Mouse (Mus musculus) liver, embryonic 12.5 days (tissue): ENCODE measurements around the gene Rps6kb2. TPM values are rescaled to one million over a fixed set of nuclear protein-coding genes. Genes with fewer than 3 reads are reported as not detected.

Experiments used
- ATAC-seq: fragments of 200-750 bp; cut with Nextera tagmentation; 2 replicates; pipeline ENCODE4 v1.8.0; 2017; ENCODE audit warnings: moderate number of reproducible peaks, mild to moderate bottlenecking, moderate library complexity
- H3K27ac ChIP-seq: fragments of 300-500 bp; sonication (generic); 2 replicates; pipeline ENCODE4 v1.5.1; 2016; ENCODE audit warnings: mild to moderate bottlenecking
- H3K27me3 ChIP-seq: fragments of 300-500 bp; sonication (generic); replicated peaks from 2 replicates; pipeline ENCODE4 v1.6.1; 2016; ENCODE audit warnings: mild to moderate bottlenecking, moderate library complexity
- H3K36me3 ChIP-seq: fragments of 300-500 bp; sonication (generic); 2 replicates; pipeline ENCODE4 v1.6.1; 2016; ENCODE audit warnings: mild to moderate bottlenecking, moderate library complexity
- H3K4me1 ChIP-seq: fragments of 300-500 bp; sonication (generic); 2 replicates; pipeline ENCODE4 v1.6.1; 2016
- H3K4me2 ChIP-seq: fragments of 300-500 bp; sonication (generic); 2 replicates; pipeline ENCODE4 v1.6.1; 2016; ENCODE audit warnings: mild to moderate bottlenecking, moderate library complexity
- H3K4me3 ChIP-seq: fragments of 300-500 bp; sonication (generic); 2 replicates; pipeline ENCODE4 v1.5.1; 2016; ENCODE audit warnings: mild to moderate bottlenecking, moderate library complexity
- H3K9ac ChIP-seq: fragments of 300-500 bp; sonication (generic); 2 replicates; pipeline ENCODE4 v1.6.1; 2016; ENCODE audit warnings: mild to moderate bottlenecking, moderate library complexity
- H3K9me3 ChIP-seq: fragments of 300-500 bp; sonication (generic); replicated peaks from 2 replicates; pipeline ENCODE4 v1.6.1; 2016; ENCODE audit warnings: mild to moderate bottlenecking, moderate library complexity
- WGBS: fragments of 180-500 bp; shearing (Covaris S2); methylation state at CpG from one replicate; pipeline ENCODE4 v1.1.7; 2016; ENCODE audit not compliant: insufficient replicate concordance; 5-methylcytosine and 5-hydroxymethylcytosine counted together
- polyA plus RNA-seq: library from polyadenylated mRNA; unstranded; fragments of >200 nt; fragmentation: Nextera tagmentation; extraction: Ambion mirVana; gene quantifications from 2 replicates; pipeline ENCODE4 v1.2.1, GENCODE M21; 2016

Rps6kb2 gene
- polyA plus RNA-seq, 1 experiment from 2014 or later: 39.1 TPM

- ATAC-seq: no peak
- peaks cover 16% of the 10 kb centered on the region for H3K4me1 ChIP-seq
- H3K4me2 ChIP-seq: no peak overlapping the region
- H3K4me3 ChIP-seq: no peak overlapping the region
- H3K27me3 ChIP-seq: peaks cover 53% of the 10 kb centered on the region
- no peaks in the 10 kb centered on the region for H3K36me3 ChIP-seq
- WGBS: 81% methylated on average over 16 of the region's 16 CpGs
- no peak overlapping the region for H3K27ac ChIP-seq
- H3K9me3 ChIP-seq: no peaks in the 10 kb centered on the region
- H3K9ac ChIP-seq: no peak overlapping the region
Measured at GRCm38 (mm10) chr19:4104675-4105194, 58.4 kb downstream of the Rps6kb2 start.

Other genes with a start within 250 kb of the Rps6kb2 start
- 1.8 and 1.9 TPM in 2 replicates for gene Aldh3b1, start 233.5 kb downstream of the Rps6kb2 start, polyA plus RNA-seq
- 14.3 and 15.3 TPM in 2 replicates for gene Unc93b1, start 228.2 kb downstream of the Rps6kb2 start, polyA plus RNA-seq
- gene Aldh3b3, start 204.7 kb downstream of the Rps6kb2 start, polyA plus RNA-seq: 0.04 TPM in 1 of 2 replicates, not detected in the other
- 0.14 and 0.22 TPM in 2 replicates for gene Aldh3b2, start 191.0 kb downstream of the Rps6kb2 start, polyA plus RNA-seq
- gene Acy3, start 176.8 kb downstream of the Rps6kb2 start, polyA plus RNA-seq: 9.1 and 10.0 TPM in 2 replicates
- 1.2 and 1.3 TPM in 2 replicates for gene Tbx10, start 170.6 kb downstream of the Rps6kb2 start, polyA plus RNA-seq
- gene Nudt8, start 162.8 kb downstream of the Rps6kb2 start, polyA plus RNA-seq: 18.6 and 21.0 TPM in 2 replicates
- gene Gm49405, start 162.7 kb downstream of the Rps6kb2 start, polyA plus RNA-seq: 0.85 and 1.1 TPM in 2 replicates
- 1.3 and 1.5 TPM in 2 replicates for gene Doc2g, start 160.0 kb downstream of the Rps6kb2 start, polyA plus RNA-seq
- 186 and 187 TPM in 2 replicates for gene Ndufv1, start 150.5 kb downstream of the Rps6kb2 start, polyA plus RNA-seq
- 583 and 622 TPM in 2 replicates for gene Gstp1, start 125.4 kb downstream of the Rps6kb2 start, polyA plus RNA-seq
- 6.2 and 7.3 TPM in 2 replicates for gene Gstp2, start 117.3 kb downstream of the Rps6kb2 start, polyA plus RNA-seq
- gene Gstp3, start 103.8 kb downstream of the Rps6kb2 start, polyA plus RNA-seq: 15.0 and 18.5 TPM in 2 replicates
- 0.37 and 0.53 TPM in 2 replicates for gene Cabp2, start 81.8 kb downstream of the Rps6kb2 start, polyA plus RNA-seq
- 93.2 and 101 TPM in 2 replicates for gene Cdk2ap2, start 66.2 kb downstream of the Rps6kb2 start, polyA plus RNA-seq
- 4.8 and 5.0 TPM in 2 replicates for gene Pitpnm1, start 63.4 kb downstream of the Rps6kb2 start, polyA plus RNA-seq
- gene Aip, start 37.5 kb downstream of the Rps6kb2 start, polyA plus RNA-seq: 42.0 and 43.6 TPM in 2 replicates
- gene Gpr152, start 23.6 kb downstream of the Rps6kb2 start, polyA plus RNA-seq: not detected in 2 replicates
- gene Cabp4, start 19.3 kb downstream of the Rps6kb2 start, polyA plus RNA-seq: 0.06 and 0.07 TPM in 2 replicates
- gene Coro1b, start 14.7 kb downstream of the Rps6kb2 start, polyA plus RNA-seq: 86.5 and 86.9 TPM in 2 replicates
- gene Ptprcap, start 9.8 kb downstream of the Rps6kb2 start, polyA plus RNA-seq: 24.3 and 26.2 TPM in 2 replicates
- 0.93 and 1.3 TPM in 2 replicates for gene Carns1, start 12.1 kb upstream of the Rps6kb2 start, polyA plus RNA-seq
- gene Tbc1d10c, start 27.9 kb upstream of the Rps6kb2 start, polyA plus RNA-seq: 4.3 and 4.9 TPM in 2 replicates
- gene Ppp1ca, start 28.7 kb upstream of the Rps6kb2 start, polyA plus RNA-seq: 572 and 577 TPM in 2 replicates
- 26.5 and 26.8 TPM in 2 replicates for gene Rad9a, start 38.3 kb upstream of the Rps6kb2 start, polyA plus RNA-seq
- 0.73 and 1.3 TPM in 2 replicates for gene Clcf1, start 50.9 kb upstream of the Rps6kb2 start, polyA plus RNA-seq
- gene AC109138.7, start 51.0 kb upstream of the Rps6kb2 start, polyA plus RNA-seq: not detected in 2 replicates
- gene Pold4, start 68.5 kb upstream of the Rps6kb2 start, polyA plus RNA-seq: 12.8 and 13.2 TPM in 2 replicates
- 2.2 and 2.6 TPM in 2 replicates for gene Ssh3, start 105.8 kb upstream of the Rps6kb2 start, polyA plus RNA-seq
- 0.99 and 1.4 TPM in 2 replicates for gene Ankrd13d, start 119.8 kb upstream of the Rps6kb2 start, polyA plus RNA-seq
- gene Grk2, start 142.9 kb upstream of the Rps6kb2 start, polyA plus RNA-seq: 15.7 and 17.9 TPM in 2 replicates
- gene Kdm2a, start 234.9 kb upstream of the Rps6kb2 start, polyA plus RNA-seq: 25.4 and 28.1 TPM in 2 replicates